Mouse (Mus musculus): ENCODE results near the gene Capn15.

GRCm38 (mm10) chr17:25970448-25970847 is 15.1 kb downstream of the Capn15 start:
- TF ChIP-seq ZNF384 (IDR thresholded peaks at IDR 0.05; ENCODE audit: low read depth, low read length) (no peak), HCFC1 (IDR thresholded peaks at IDR 0.05; ENCODE audit: borderline replicate concordance, insufficient read depth, low read length) (no peak)
